Mouse (Mus musculus) right cerebral cortex, postnatal 4 days (tissue): ENCODE results near the gene Tmem87b.
A peak's percentile ranks its signal among the peaks of the same experiment; 100 is the strongest.

Experiments used
- DNase-seq: peaks from one replicate; pipeline ENCODE4 v3.0.0-alpha.2; 2022

Tmem87b gene

DNA sequence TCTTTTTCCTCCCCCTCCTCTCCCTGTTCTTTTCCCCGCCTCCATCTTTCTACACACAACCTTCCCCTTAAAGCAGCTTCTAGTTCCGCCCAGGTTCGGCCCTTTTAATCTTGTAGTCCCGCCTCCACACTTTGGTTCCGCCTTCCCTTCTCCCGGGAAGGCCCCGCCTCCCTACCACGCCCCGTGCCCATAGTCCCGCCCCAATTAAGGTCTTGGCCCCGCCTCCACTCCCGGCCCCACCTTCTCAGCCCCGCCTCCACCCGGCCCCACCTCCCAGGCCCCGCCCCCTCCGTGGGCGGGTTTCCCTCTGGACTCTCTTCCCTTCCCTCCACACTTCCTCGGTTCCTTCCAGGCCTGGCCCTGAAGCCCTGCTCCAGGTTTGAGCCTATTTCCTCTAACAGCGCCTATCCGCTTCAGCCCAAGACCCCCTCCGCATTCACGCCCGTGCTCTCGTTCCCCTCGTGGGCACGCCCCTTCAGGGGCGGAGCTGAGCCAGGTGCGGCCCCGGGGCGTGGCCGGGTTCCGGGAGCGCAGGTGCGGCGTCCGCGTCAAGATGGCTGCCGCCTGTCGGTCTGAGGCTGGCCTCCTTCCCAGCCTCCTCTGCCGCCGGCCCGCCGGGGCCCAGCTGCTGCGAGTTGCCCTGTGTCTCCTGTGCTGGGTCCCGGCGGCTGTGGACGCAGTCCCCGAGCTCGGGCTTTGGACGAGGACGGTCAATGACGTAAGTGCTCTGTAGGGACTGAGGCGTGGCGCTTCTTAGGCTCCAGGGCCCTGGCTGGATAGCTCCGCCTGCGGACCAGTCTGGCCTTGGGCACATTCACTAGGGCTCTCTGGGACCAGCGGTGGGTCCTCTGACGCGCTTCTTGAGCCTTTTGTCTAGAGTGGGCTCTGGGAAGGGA lies at the start of gene Tmem87b:
TSS of gene Tmem87b (plus strand) at position 333 of the 896 bp plus-strand sequence.
- peak; percentile 98 for DNase-seq

DNA sequence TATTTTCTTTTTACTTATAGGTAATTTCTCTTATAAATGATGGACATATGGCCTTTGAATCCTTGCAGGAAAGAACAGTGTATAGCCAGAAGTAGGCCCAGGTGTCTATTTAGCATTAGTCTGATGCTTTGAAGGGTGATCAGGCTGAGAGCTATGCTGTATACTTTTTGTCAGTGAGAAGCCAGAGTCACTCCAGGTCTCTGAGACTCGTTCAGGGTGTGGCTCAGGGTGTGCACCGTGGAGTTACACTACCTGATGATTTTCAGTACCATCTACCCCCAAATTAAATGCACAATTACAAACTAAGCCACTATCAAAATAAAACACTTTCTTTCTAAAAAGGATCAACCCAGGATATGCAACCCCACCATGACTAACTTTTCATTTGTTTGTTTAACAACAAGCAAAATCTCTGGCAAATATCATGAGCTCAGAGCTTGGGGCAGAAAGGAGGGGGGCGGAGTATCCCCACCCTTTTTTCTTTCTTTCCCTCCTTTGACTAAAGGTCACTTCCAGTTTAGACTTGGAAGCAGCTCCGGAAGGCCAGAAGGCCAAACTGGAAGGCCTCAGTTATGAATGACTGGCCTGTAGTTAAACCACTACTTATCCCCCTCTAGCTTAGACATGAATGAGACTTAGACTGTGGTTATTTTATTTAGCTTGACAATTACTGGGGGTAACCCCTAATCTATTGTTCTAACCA lies 49.2 kb upstream of the Tmem87b start:
- DNase-seq = no peak

DNA sequence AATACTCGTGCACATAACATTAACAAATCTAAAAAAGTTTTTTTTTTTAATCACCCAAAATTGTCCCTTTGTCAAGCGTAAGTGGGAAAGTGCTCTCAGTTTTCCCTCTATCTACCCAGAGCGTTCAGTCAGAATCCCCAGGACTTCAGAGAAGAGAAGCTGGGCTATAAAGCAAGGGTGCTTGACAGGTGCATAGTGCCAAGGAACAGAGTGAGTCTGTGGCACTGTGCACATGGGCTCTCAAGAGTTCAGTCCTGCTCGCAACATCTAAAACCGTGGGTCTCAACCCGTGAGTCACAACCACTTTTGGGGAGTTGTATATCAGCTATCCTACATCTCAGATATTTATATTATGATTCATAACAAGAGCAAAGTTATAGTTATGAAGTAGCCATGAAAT lies 47.4 kb upstream of the Tmem87b start:
- no peak for DNase-seq

DNA sequence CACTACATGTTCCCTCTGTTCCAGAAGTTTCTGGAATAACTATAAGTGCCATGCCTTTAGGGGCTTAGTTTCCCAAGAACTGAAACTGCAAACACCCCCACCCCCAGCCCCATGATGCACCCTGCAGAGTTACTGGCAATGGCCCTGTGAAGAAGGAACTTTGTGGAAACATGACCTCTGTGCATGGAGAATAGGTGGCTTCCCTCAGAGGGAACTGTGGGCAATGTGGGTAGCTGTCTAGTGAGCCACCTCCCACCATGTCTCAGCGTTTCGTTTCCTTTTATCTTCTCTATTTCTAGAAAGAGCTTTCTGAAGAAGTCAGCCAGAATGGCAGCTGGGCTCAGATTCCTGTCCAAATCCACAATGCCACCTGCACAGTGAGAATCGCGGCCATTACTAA lies 46.9 kb upstream of the Tmem87b start:
- DNase-seq = no peak

DNA sequence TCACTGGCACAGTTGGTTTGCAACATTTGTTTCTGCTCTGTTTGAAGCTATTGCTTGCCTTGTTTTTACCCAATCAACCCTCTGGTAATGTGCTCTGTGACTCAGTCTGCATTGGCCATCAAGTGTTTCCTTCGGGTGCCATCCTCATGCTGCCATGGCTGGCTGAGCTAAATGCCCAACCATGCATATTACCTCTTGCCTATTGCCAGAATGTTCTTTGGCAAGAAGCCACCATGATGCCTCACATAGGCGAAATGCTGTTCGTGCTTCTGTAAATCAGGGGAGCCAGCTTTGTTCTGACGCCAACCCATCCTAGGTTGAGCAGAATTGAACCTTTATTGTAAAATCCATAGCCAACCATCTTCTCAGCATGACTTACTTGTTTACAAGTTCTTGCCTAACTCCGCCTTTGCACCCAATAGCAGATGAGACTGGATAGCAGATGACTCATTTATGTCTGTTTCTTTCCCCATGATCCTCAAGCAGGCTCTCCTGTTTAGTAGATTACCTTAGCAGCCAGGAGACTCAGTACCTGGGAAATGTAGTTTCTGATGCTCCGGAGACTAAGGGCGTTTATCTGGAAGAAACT lies 46.1 kb upstream of the Tmem87b start:
- no peak for DNase-seq

DNA sequence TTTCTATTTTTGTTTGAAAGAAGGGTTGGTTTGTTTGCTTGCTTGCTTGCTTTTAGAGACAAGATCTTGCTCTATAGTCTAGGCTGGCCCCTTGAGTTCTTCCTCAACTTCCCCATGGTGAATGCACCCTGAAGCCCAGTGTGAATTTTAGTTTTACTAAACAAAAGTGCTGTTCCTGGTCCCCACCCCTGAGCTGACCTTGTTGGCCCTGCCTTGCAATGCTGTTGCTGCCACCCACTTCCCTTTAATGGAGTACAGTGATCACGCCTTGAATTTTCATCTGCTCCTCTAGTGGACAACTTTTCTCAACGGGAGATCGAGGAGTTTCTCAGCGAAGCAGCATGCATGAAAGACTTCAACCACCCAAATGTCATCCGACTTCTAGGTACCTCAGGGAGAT lies 35.7 kb upstream of the Tmem87b start:
- no peak for DNase-seq

DNA sequence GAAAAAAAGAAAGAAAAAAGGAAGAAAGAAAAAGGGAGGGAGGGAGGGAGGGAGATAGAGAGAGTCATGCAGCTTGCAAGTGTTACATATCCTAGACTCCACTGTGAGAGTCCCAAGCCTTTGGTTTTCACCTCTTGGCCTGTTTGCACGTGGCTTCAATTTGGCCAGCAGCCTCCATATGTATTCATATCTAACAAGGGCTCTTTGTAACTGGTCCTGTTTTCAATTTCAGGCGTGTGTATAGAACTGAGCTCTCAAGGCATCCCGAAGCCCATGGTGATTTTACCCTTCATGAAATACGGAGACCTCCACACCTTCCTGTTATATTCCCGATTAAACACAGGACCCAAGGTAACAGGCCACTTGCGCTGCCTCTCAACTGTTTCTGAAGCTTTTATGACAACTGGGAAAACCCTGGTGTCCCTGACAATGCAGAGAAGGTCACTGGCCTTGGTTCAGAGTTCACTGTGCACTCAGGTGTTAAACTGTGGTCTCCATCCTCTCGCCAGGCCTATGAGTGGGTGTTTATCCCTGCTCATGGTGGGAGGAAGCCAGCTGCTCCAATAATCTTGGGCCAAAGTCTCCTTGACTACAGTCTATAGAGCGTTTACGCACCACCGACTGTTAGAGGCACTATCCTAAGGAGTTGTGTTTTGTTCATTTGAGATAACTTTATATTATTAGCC lies 34.1 kb upstream of the Tmem87b start:
- no peak for DNase-seq

DNA sequence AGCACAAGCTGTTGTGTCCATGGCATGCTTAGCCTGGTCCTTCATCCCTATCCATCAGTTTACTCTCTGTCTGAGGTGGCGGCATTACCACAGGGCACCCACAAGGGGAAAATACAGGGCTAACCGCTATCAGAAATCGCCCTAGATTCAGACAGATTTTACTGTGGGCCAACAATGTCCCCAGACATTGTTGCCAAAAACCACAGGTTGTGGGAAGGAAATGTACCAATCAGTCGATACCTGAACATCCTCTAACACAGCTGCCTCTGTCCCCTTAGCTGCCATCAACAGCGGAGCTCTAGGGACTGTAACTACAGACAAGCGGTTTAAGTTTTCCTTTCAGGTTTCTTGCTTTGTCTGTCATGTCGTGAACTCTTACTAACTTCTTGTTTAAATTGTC lies 33.1 kb upstream of the Tmem87b start:
- no peak for DNase-seq

DNA sequence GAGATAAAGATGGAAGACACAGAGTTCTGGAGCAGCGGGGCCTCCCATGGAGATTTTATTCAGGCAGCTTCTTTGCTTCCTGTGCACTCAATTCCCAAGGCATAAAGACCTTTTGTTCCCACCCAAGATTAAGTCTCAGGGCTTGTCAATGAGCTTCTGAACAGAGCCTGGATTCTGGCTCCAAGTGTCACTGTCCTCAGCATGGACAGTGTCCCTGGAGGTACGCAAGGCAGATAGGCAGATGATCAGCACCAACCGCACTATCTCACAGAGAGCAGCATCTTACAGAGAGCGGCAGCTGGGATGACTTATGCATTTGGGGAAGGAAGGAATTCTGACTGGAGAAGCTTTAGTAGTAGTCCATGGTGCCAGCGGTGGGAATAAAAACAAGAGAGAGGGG lies 31.6 kb upstream of the Tmem87b start:
- DNase-seq = no peak

DNA sequence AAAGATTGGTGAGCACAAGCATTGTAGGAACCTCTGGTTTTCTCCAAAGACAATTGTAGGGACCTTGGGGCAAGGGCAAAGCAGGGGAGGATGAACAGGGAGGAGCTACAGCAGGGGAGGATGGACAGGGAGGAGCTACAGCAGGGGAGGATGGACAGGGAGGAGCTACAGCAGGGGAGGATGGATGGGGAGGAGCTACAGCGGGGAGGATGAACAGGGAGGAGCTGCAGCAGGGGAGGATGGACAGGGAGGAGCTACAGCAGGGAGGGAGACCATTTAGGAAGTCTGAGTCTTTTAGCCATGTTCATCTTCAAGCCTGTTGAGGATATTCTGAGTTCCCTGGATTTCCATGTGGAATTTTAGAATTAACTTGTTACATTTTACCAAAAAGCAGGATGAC lies 31.1 kb upstream of the Tmem87b start:
- DNase-seq = no peak

DNA sequence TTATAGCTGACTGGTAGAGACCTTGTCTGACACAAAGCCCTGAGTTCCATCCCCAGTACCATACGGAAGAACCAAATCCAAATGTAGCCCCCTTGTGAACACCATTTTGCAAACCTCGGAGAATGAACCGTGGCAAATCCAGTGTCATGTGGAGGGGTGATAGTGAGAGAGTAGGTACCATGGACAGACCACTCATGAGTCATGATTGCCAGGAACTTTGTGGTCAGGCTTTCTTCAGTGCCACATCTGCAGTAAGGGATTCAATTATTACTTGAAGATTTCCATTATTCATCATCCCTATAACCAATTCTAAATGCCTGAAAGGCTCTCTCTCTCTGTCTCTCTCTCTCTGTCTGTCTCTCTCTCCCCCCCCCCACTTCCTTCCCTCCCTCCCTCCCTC lies 30.1 kb upstream of the Tmem87b start:
- DNase-seq = no peak

DNA sequence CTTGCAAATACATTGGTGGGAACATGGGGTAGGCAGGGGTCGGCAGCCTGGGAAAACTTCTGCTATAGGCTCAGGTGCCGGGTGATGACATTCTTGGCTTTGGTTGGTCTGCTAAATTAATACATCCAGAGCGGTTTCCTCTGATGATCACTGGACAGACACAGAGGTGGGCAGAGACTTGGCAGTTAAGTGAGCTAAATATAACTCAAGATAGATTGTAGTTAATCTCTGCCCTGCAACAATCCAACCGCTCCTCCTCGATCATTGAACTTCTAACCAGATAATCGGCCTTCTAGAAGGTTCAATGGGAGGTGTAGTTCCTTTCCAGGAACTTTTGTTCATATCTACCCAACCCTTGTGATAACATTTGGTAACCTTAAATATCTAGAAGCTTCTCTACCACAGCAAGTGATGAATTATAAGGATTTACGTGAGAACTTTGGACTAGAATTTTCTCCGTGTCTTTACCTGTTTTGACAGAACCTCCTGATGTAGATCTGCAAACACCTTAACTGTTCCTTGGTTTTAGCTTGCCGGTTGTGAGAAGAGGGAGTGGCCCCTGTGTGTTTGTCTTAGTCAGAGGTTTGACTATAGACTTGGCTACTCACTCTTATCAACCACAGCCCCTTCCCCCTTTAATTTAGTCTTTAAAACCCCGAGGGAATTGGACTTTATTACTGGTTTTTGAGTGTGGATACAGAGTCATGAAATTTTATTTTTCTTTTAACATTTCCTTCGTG lies 26.9 kb upstream of the Tmem87b start:
- DNase-seq = no peak

DNA sequence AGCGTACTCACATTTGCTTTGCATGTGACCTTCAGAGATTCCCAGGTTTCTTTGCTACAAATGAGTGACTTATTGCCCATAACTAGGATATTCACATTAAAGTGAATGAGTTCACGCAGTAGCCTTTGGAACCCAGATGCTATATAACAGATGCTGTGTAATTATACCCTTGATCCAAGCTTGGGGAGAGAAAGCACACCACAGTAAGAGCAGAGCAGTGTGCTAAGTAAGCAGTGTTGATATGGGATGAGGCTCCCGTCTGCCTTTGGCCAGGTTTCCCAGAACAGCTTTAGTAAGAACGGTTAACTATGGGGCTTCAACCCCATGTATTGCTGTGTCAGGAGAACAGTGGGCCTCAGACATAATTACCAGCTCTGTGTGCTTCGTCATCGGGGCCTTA lies 24.0 kb upstream of the Tmem87b start:
- DNase-seq = no peak

DNA sequence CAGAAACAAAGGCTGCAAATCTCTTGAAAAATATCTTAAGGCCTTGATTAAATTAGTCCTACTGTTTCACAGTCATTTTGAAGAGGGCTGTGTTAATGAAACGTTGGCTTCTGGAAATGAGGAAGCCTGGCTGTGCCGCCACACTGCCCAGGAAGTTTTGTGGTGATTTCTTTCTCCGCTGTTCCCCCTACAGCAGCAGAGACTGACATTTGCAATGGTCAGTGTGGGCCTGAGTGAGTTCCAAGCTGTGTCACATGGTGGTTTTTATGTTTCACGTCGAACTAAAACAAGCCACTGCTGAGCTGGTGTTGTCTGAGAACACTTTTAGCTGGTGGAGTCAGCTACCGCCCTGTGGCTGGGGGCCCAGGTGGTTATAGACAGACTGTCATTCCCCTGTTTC lies 21.5 kb upstream of the Tmem87b start:
- no peak for DNase-seq

DNA sequence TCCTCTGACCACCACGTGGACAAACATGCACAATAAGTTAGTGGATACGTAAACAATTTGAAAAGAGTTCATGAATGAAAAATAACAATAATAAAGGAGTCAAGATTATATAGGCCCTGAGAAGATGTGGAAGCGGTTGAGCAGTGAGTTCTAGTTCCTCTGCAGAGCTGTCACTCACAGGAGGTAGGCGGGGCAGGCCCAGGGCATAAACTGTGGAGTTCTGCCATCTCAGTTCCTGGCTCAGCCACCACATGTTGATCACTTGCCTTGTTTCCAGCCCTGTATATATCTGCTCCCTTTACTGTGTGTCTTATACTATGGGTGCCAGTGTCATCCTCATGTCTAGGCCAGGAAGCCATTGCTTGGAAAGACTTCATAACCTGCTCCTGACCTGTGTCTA lies 14.5 kb upstream of the Tmem87b start:
- DNase-seq = no peak

DNA sequence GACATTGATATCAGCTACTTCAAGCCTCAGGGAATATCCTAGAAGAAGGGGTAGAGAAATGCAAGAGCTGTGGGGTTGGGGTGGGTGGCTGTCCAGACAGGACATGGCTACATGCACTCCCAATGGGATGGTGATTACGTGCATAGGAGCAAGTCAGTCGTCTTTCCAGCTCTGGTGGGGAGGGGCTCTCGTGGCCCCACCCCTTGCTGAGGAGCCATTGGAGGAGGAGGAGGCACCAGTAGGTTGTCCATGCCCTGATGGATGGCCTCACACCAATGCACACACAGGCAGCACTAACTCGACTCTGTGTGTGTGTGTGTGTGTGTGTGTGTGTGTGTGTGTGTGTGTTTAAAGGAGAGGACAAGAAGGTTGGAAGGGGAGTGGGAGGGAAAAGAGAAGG lies 12.6 kb upstream of the Tmem87b start:
- no peak for DNase-seq

DNA sequence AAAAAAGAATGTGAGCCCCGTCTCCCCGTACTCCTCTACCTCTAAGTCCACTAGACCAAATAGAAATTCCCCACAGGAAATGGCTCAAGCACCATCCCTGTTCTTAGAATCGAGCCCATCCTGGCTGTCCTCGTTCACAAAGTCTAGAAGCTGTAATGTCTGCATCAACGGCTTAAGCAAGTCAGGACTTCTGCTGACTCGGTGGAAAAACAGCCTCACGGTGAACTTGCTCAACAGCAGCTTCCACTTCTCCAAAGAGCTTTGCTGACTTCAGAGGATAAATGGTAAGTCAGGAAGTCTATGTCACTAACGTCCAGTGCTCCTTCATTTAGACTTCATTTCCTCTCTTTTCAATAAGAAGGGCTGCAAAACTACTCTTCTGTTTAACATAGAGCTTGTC lies 11.4 kb upstream of the Tmem87b start:
- no peak for DNase-seq

DNA sequence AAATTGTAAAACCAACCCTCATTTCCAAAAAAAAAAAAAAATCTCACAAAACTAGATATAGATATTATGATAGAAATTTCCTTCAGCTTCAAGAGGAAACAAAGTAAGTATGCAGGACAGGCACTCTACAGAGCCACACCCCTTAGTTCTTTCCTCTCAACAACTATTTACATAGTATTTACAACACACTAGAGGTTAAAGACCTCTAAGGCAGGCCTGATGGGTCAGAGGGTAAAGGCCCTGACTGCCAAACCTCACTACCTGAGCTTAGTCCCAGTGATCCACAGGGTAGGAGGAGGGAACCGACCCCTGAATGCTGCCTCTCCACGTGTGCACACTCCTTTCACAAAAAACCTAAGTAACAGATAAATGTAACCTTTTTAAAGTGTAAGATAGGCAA lies 5.2 kb upstream of the Tmem87b start:
- no peak for DNase-seq

DNA sequence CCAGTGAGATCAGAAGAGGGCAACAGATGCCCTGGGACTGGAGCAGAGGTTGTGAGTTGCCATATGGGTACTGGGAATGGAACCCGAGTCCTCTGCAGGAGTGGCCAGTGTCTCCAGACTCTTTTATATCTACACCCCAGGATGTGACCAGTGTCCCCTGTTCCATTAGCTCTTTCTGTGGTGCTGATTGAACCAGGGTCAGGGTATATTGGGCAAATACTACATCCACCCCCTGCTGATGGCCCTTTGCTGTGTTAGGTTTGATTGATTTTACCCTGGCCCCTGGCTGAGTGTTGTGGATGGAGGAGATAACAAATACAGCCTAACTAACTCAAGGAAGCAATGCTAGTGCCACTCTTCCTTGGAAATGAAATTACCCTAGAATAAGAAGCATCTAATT lies 1.6 kb upstream of the Tmem87b start:
- DNase-seq = no peak

DNA sequence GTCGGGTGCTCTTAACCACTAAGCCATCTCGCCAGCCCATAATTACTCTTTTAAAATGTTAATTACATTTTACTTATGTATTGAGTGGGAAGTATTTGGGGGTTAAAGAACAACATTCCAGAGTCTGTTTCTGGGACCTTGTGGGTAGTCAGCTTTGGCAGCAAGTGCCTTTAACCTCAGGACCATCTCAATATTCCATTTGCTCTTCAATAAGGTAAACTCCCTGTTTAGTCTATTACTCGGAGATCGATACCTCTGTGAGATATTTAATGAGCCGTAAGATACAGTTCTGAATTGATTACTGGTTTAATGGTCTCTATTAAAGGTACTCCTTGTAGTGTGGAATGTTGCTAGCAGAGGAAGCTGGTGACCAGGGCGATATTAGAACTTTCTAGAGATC lies 1.0 kb upstream of the Tmem87b start:
- no peak for DNase-seq

DNA sequence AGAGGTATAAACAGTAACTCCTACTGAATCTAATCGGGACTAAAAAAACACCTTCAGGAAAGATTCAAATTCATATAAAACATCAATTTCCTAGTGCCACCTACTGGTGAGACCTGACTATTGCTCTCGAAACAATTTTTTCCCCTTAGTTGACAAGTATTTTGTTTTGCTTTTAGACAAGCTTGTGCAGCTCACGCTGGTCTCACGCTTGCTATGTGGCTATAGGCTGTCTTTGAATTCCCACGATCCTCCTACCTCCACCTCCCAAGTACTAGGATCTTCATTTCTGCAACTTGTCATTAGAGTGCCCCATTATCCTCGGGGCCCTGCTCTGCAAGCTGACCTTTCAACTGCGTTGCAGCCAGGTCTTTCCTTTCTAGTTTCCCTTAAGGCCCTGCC lies 532 bp upstream of the Tmem87b start:
- peak; percentile 40 for DNase-seq

DNA sequence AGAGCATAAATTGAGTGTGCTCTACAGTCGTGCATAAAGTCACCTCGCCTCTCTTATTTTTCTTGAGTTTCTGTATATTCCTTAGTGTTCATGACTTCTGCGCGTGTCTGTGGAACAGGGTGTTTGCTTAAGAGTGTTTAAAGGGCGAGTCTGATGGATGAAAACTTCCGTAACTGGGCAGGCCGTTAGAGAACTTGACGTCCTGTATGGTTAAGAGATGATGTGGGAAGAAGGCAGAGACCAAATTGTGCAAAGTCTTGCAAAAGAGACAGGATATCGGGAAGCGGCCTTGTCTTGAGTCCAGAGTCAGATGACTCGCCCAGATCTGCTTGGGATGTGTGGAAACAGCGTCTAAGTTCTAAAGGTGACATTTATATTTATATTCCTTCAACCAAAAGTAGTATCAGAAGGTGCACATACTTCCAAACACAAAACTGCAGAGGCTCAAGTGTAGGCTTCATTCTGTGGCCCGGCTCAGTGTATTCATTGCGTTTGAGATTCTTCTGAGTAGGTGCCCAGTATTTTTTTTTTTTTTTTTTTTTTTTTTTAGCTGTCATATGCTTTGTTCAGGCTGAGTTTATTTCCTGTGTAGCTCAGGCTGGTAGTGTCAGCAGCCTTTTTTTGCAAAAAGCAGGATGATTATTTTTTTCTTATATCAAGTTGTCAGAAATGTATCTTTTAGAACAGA lies 1.2 kb downstream of the Tmem87b start:
- no peak for DNase-seq
